Mouse (Mus musculus): ENCODE data around the gene Cryzl1. TPM values are rescaled to one million over a fixed set of nuclear protein-coding genes. Genes with fewer than 3 reads are reported as not detected.

Gene Cryzl1
- polyA plus RNA-seq, 1 experiment, result 21.7 TPM

DNA sequence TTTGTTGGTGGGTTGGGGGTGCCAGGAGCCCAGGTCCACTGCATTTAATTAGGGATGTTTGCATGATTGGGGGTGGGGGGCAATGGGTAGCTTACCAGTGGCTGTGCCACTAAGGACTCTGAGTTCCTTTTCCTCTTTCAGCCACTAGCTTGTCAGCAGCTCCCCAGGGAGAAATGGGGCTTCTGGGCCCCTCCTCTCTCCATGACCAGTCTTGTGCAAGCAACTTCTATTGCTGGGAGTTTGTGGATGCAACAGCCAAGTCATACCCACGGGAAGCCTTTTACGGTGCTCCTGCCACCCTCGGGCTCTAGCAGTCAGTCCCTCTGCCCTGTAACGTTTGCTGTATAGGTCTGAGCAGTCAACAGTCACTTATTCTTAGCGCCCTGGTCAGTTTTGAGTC is 6.0 kb upstream of the Cryzl1 start:
- H3K27ac ChIP-seq (ENCODE audit: control insufficient read depth, insufficient read depth, low read length), result no peak overlapping the region

DNA sequence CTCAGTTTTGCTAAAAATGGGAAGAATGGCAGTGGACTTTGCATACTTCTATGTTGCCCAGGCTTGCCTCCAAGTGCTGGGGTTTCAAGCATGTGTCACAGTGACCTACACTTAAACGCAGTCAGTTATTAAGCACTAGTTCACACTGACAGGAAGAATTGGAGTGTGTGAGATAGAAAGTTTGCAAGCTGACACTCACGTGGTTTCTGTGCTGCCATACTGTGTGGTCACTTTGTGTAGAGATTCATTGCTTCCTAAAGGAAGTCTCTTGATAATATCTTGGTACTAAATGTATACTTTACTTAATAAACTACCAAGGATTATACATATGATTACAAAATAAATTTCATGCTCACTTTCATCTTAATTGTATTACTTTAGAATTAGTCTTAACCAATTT is 4.0 kb upstream of the Cryzl1 start:
- DNase-seq, result no peak
- Histone ChIP-seq H3K27me3 (ENCODE audit: control insufficient read depth, insufficient read depth, low read length) (peaks cover 5% of the 10 kb centered on the region), H3K36me3 (ENCODE audit: control insufficient read depth, insufficient read depth, low read length) (no peaks in the 10 kb centered on the region), H3K4me3 (ENCODE audit: control insufficient read depth, insufficient read depth, low read length) (no peak overlapping the region), H3K4me1 (replicated peaks; ENCODE audit: control insufficient read depth, insufficient read depth, low read length) (peaks cover 8% of the 10 kb centered on the region), H3K27ac (ENCODE audit: control insufficient read depth, insufficient read depth, low read length) (no peak overlapping the region)
- WGBS, result 43% methylated on average over 2 of the region's 2 CpGs
- TF ChIP-seq CTCF (IDR thresholded peaks at IDR 0.05; ENCODE audit: borderline replicate concordance, control insufficient read depth, extremely low read depth, insufficient read depth, low read length, poor library complexity) (no peak), POLR2A (IDR thresholded peaks at IDR 0.05; ENCODE audit: control insufficient read depth, extremely low read depth, insufficient read depth, low read length, poor library complexity) (no peak)

More for the DNA sequence above, 6.0 kb upstream of the Cryzl1 start:
- Histone ChIP-seq H3K27me3 (ENCODE audit: control insufficient read depth, insufficient read depth, low read length) (peaks cover 4% of the 10 kb centered on the region), H3K36me3 (ENCODE audit: control insufficient read depth, insufficient read depth, low read length) (no peaks in the 10 kb centered on the region), H3K4me1 (replicated peaks; ENCODE audit: control insufficient read depth, insufficient read depth, low read length) (peaks cover 3% of the 10 kb centered on the region), H3K4me3 (ENCODE audit: control insufficient read depth, insufficient read depth, low read length) (no peak overlapping the region)
- TF ChIP-seq POLR2A (IDR thresholded peaks at IDR 0.05; ENCODE audit: control insufficient read depth, extremely low read depth, insufficient read depth, low read length, poor library complexity) (no peak), CTCF (IDR thresholded peaks at IDR 0.05; ENCODE audit: borderline replicate concordance, control insufficient read depth, extremely low read depth, insufficient read depth, low read length, poor library complexity) (no peak)
- DNase-seq, result no peak
- WGBS, result 84% methylated on average over 5 of the region's 5 CpGs

DNA sequence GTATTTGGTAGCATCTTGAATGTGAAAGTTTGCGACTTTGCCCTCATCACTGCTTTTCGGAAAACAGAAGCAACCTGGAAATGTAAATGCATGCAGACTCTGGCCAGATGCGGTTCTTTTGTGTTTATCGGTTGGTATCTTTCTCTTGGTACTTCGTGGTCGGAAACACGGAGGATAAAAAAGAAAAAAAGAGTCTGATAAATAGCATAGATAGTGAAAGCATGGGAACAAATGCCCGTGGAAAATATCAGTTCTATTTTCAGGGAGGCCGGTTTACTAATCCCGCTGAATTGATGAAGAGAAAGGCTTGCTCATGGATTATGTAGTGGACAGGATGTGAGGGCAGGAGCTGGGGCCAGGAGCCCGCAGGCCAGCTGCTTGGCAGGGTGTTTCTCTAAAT is 1.7 kb upstream of the Cryzl1 start:
- Histone ChIP-seq H3K27ac (ENCODE audit: control insufficient read depth, insufficient read depth, low read length) (no peak overlapping the region), H3K36me3 (ENCODE audit: control insufficient read depth, insufficient read depth, low read length) (no peaks in the 10 kb centered on the region), H3K27me3 (ENCODE audit: control insufficient read depth, insufficient read depth, low read length) (peaks cover 5% of the 10 kb centered on the region), H3K4me3 (ENCODE audit: control insufficient read depth, insufficient read depth, low read length) (no peak overlapping the region), H3K4me1 (replicated peaks; ENCODE audit: control insufficient read depth, insufficient read depth, low read length) (peaks cover 8% of the 10 kb centered on the region)
- no peak for DNase-seq
- 8% methylated on average over 11 of the region's 11 CpGs for WGBS
- no peak for TF ChIP-seq POLR2A (IDR thresholded peaks at IDR 0.05; ENCODE audit: control insufficient read depth, extremely low read depth, insufficient read depth, low read length, poor library complexity)
- no peak for TF ChIP-seq CTCF (IDR thresholded peaks at IDR 0.05; ENCODE audit: borderline replicate concordance, control insufficient read depth, extremely low read depth, insufficient read depth, low read length, poor library complexity)

DNA sequence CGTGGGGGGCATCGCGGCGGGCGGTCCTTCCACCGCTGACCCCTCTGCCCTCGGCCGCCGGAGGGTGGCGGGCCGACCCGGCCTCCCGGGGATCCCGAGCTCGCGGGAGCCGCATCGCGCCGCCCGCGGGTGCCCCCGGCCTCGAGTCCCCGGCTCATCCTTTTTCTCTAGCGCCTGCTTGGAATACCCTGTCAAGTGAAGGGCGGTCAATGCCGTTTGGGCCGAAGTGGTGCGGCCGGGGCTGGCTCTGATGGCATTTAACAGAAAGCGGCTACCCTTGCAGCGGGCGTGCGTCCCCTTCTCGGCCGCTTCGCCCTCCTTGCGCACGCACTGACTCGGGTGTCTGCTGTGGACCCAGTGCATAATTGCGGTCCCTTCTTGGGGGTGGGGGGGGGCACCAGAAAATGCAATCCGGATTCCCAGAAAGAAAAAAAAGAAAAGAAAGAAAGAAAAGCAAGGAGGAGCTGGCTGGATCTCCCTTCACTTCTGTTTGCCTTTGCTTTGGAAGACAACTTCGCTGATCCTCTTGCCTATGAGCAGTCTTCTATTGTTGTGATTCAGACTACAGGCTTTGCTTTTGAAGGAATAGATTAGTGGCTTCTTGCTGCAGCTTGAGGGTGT is 1.2 kb upstream of the Cryzl1 start:
- under 1% methylated on average over 44 of the region's 44 CpGs for WGBS
- DNase-seq, result peak; percentile 34
- H3K27me3 ChIP-seq (ENCODE audit: control insufficient read depth, insufficient read depth, low read length), result peaks cover 5% of the 10 kb centered on the region
- no peak for TF ChIP-seq POLR2A (IDR thresholded peaks at IDR 0.05; ENCODE audit: control insufficient read depth, extremely low read depth, insufficient read depth, low read length, poor library complexity)
- no peak for TF ChIP-seq CTCF (IDR thresholded peaks at IDR 0.05; ENCODE audit: borderline replicate concordance, control insufficient read depth, extremely low read depth, insufficient read depth, low read length, poor library complexity)
- peaks cover 8% of the 10 kb centered on the region for H3K4me1 ChIP-seq (replicated peaks; ENCODE audit: control insufficient read depth, insufficient read depth, low read length)
- no peak overlapping the region for H3K27ac ChIP-seq (ENCODE audit: control insufficient read depth, insufficient read depth, low read length)
- H3K4me3 ChIP-seq (ENCODE audit: control insufficient read depth, insufficient read depth, low read length), result peak overlapping the region; percentile 49
- H3K36me3 ChIP-seq (ENCODE audit: control insufficient read depth, insufficient read depth, low read length), result no peaks in the 10 kb centered on the region

DNA sequence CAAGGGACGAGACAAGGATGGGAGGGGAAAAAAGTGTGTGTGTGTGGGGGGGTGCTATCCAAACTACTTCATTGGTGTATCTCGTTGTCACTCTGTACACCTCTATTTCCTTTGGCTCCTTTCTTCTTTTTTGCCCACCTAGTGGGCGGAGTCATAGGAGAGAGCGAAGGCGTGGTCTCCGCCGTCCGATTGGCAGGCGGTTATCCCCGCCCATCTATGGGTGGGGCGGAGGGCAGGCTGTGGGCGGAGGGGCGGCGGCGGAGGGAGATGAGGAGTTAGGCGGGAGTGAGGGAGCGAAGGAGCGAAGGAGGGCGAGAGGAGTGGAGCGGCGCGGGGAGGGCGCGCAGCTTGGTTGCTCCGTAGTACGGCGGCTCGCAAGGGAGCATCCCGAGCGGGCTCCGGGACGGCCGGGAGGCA is 299 bp upstream of the Cryzl1 start, which contains the start of gene Itsn1:
Gene Itsn1 (plus strand): TSS at position 216 of the 417 bp plus-strand sequence.
- DNase-seq, result peak; percentile 99
- Histone ChIP-seq H3K27me3 (ENCODE audit: control insufficient read depth, insufficient read depth, low read length) (peaks cover 5% of the 10 kb centered on the region), H3K4me3 (ENCODE audit: control insufficient read depth, insufficient read depth, low read length) (peak within 1 kb of the TSS; percentile 68), H3K36me3 (ENCODE audit: control insufficient read depth, insufficient read depth, low read length) (no peaks in the 10 kb centered on the region), H3K27ac (ENCODE audit: control insufficient read depth, insufficient read depth, low read length) (no peak within 1 kb of the TSS; the same call in 1 of the 2 replicates), H3K4me1 (replicated peaks; ENCODE audit: control insufficient read depth, insufficient read depth, low read length) (peaks cover 8% of the 10 kb centered on the region)
- TF ChIP-seq CTCF (IDR thresholded peaks at IDR 0.05; ENCODE audit: borderline replicate concordance, control insufficient read depth, extremely low read depth, insufficient read depth, low read length, poor library complexity) (peak; percentile 50; the same call in 1 of the 2 replicates), POLR2A (IDR thresholded peaks at IDR 0.05; ENCODE audit: control insufficient read depth, extremely low read depth, insufficient read depth, low read length, poor library complexity) (peak; percentile 48; the same call in 1 of the 2 replicates)
- 0% methylated on average over 32 of the region's 33 CpGs for WGBS

DNA sequence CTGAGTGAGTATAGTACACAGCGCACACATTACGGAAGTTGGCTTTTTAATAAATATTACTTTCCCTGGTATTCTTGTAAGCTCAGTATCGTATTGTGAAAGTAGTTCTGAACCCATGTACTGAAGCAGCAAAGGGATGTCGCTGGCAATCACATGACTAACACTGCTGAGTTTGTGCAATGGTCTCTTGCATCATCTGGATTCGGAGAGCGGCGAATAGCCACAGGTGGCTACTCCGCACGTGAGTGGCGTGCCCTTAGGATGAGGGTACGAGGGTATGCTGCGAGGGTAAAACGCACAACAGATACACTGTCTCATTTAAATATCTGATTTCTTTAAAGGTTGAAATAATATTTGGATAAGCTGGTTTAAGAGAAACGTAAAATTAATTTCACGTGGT is 1.3 kb downstream of the Cryzl1 start:
- no peak overlapping the region for H3K27ac ChIP-seq (ENCODE audit: control insufficient read depth, insufficient read depth, low read length)
- TF ChIP-seq POLR2A (IDR thresholded peaks at IDR 0.05; ENCODE audit: control insufficient read depth, extremely low read depth, insufficient read depth, low read length, poor library complexity) (no peak), CTCF (IDR thresholded peaks at IDR 0.05; ENCODE audit: borderline replicate concordance, control insufficient read depth, extremely low read depth, insufficient read depth, low read length, poor library complexity) (no peak)
- 93% methylated on average over 15 of the region's 15 CpGs for WGBS

More for the DNA sequence above, 1.3 kb downstream of the Cryzl1 start:
- peaks cover 8% of the 10 kb centered on the region for H3K4me1 ChIP-seq (replicated peaks; ENCODE audit: control insufficient read depth, insufficient read depth, low read length)
- peaks cover 5% of the 10 kb centered on the region for H3K27me3 ChIP-seq (ENCODE audit: control insufficient read depth, insufficient read depth, low read length)
- H3K4me3 ChIP-seq (ENCODE audit: control insufficient read depth, insufficient read depth, low read length), result no peak overlapping the region
- DNase-seq, result no peak
- H3K36me3 ChIP-seq (ENCODE audit: control insufficient read depth, insufficient read depth, low read length), result no peaks in the 10 kb centered on the region

Measured in thymus, adult 2 months (tissue).